8 mouse cellular contexts compared by ENCODE assay signal in genomic region chr2:179442541-179443225, GRCm38 (mm10). TPM values are rescaled to one million over a fixed set of nuclear protein-coding genes. Genes with fewer than 3 reads are reported as not detected.
A peak's percentile ranks its signal among the peaks of the same experiment; 100 is the strongest.
DNase-seq lines count a peak whose midpoint lies in the region; ATAC-seq lines count a peak whose summit lies in the region.

No protein-coding gene starts in this region.

- peaks cover 43% of the 10 kb centered on the region for H3K27me3 ChIP-seq in liver, embryonic 16.5 days (ENCODE audit: control insufficient read depth, insufficient read depth, low read depth, low read length)
- H3K27me3 ChIP-seq in neural tube, embryonic 15.5 days (replicated peaks) = peaks cover 11% of the 10 kb centered on the region; the same call in 1 of the 2 replicates

- ATAC-seq in liver, embryonic 16.5 days (ENCODE audit: low read depth) = peak; percentile 7; the same call in 1 of the 2 replicates
- peak; percentile 62 for ATAC-seq in neural tube, embryonic 15.5 days (ENCODE audit: low FRiP score)
- no peak for ATAC-seq in inflammation-experienced regulatory T-cells, adult 6 months

- peak overlapping the region; percentile 51 for H3K4me3 ChIP-seq in liver, embryonic 16.5 days (ENCODE audit: low read depth, low read length)
- H3K4me3 ChIP-seq in neural tube, embryonic 15.5 days (replicated peaks) = peak overlapping the region; percentile 83

- WGBS in liver, embryonic 16.5 days (ENCODE audit: insufficient replicate concordance) = under 1% methylated on average over 87 of the region's 95 CpGs
- under 1% methylated on average over 81 of the region's 95 CpGs for WGBS in neural tube, embryonic 15.5 days

- H3K4me2 ChIP-seq in liver, embryonic 16.5 days (ENCODE audit: low read depth, low read length) = peak overlapping the region; percentile 64
- H3K4me2 ChIP-seq in neural tube, embryonic 15.5 days = peak overlapping the region; percentile 90

- H3K9me3 ChIP-seq in liver, embryonic 16.5 days (replicated peaks; ENCODE audit: control insufficient read depth, low read length) = no peaks in the 10 kb centered on the region
- no peaks in the 10 kb centered on the region for H3K9me3 ChIP-seq in neural tube, embryonic 15.5 days (replicated peaks)

- no peaks in the 10 kb centered on the region for H3K36me3 ChIP-seq in liver, embryonic 16.5 days (ENCODE audit: control insufficient read depth, insufficient read depth)
- H3K36me3 ChIP-seq in neural tube, embryonic 15.5 days = no peaks in the 10 kb centered on the region

- peak; percentile 10 to 55 for DNase-seq in layer of hippocampus, adult 8-10 months (ENCODE audit: low spot score in 2 of 2)
- DNase-seq in layer of hippocampus, adult 9-11 months = no peak
- DNase-seq in cerebellum, postnatal 4 days (ENCODE audit: low spot score in 2 of 2) = peak; percentile 34 to 68
- DNase-seq in gastrocnemius, postnatal 10 days = peak; percentile 50
- peak; percentile 6 to 15 for DNase-seq in kidney, adult 8-10 months

- H3K27ac ChIP-seq in liver, embryonic 16.5 days (ENCODE audit: low read length) = no peak overlapping the region
- peak overlapping the region; percentile 89 for H3K27ac ChIP-seq in neural tube, embryonic 15.5 days (replicated peaks)

- no peak overlapping the region for H3K9ac ChIP-seq in liver, embryonic 16.5 days (ENCODE audit: low read depth, low read length)
- H3K9ac ChIP-seq in neural tube, embryonic 15.5 days (replicated peaks) = peak overlapping the region; percentile 80

- no peaks in the 10 kb centered on the region for H3K4me1 ChIP-seq in liver, embryonic 16.5 days (ENCODE audit: control insufficient read depth, low read depth, low read length)
- H3K4me1 ChIP-seq in neural tube, embryonic 15.5 days = peaks cover 48% of the 10 kb centered on the region

RNA-seq across cellular contexts. Expression of gene Cdh4, which starts 0.5 kb away (rescaled TPM):
- 10 to 100 TPM in 1 of 4 experiments, 1 to 10 TPM in 3; 8.0 to 10.1 (median 9.0) TPM for total RNA-seq in layer of hippocampus, adult 8-10 months (2022)
- total RNA-seq in gastrocnemius, postnatal 10 days (2021) = 1 to 10 TPM; 3.2 to 3.3 TPM
- polyA plus RNA-seq in liver, embryonic 16.5 days (2015; fragmentation: Nextera tagmentation; extraction: Ambion mirVana) = 0.40 and 0.55 TPM in 2 replicates
- 39.6 TPM in 2 replicates for polyA plus RNA-seq in neural tube, embryonic 15.5 days (2015; fragmentation: Nextera tagmentation; extraction: Ambion mirVana)
- not detected for polyA plus RNA-seq in inflammation-experienced regulatory T-cells, adult 6 months (2017; shearing (Covaris generic))

Comparison
In these comparisons a context has a peak if more than half of its experiments do, and no peak if none do; other contexts are left out.
1. RNA of gene Cdh4, which starts 0.5 kb away (polyA plus RNA-seq): 39.6 TPM in neural tube, embryonic 15.5 days; 0.40 to 0.55 TPM in liver, embryonic 16.5 days and not detected in inflammation-experienced regulatory T-cells, adult 6 months; every median in the first group is over 10 times any median in the second.